Mouse (Mus musculus): ENCODE data around the gene 1700061G19Rik. TPM values are rescaled to one million over a fixed set of nuclear protein-coding genes. Genes with fewer than 3 reads are reported as not detected.
"Not testable (repeated sequence)": the region's sequence is repeated elsewhere in the genome, so short reads cannot be mapped to it uniquely, and the experiment has no call there.

The 1700061G19Rik gene
- total RNA-seq, 2 experiments from 2014 or later, result 4.8 to 12.3 TPM

GRCm38 (mm10) chr17:56870287-56870953 is 4.9 kb upstream of the 1700061G19Rik start:
- no peak for DNase-seq

- DNase-seq, result no peak
Observed at GRCm38 (mm10) chr17:56871767-56872166, 3.5 kb upstream of the 1700061G19Rik start.

GRCm38 (mm10) chr17:56872512-56872911 is 2.8 kb upstream of the 1700061G19Rik start:
- DNase-seq, result no peak

- no peak for DNase-seq
Observed at GRCm38 (mm10) chr17:56874237-56874636, 1.0 kb upstream of the 1700061G19Rik start, which contains the start of gene Acsbg2. TSS of gene Acsbg2 (minus strand) at chr17:56874447.

GRCm38 (mm10) chr17:56876465-56876864 is 1.2 kb downstream of the 1700061G19Rik start:
- no peak for DNase-seq

- DNase-seq, result no peak
Observed at GRCm38 (mm10) chr17:56876981-56877380, 1.7 kb downstream of the 1700061G19Rik start.

GRCm38 (mm10) chr17:56877426-56877825 is 2.1 kb downstream of the 1700061G19Rik start:
- no peak for DNase-seq

GRCm38 (mm10) chr17:56883612-56884011 is 8.3 kb downstream of the 1700061G19Rik start:
- DNase-seq, result peak; percentile 61 to 66

GRCm38 (mm10) chr17:56884331-56884730 is 9.1 kb downstream of the 1700061G19Rik start:
- DNase-seq, result peak in 1 of 2 experiments; percentile 35

GRCm38 (mm10) chr17:56884809-56885208 is 9.5 kb downstream of the 1700061G19Rik start:
- DNase-seq, result no peak

GRCm38 (mm10) chr17:56888050-56888449 is 12.8 kb downstream of the 1700061G19Rik start:
- no peak for DNase-seq

GRCm38 (mm10) chr17:56890018-56890417 is 14.7 kb downstream of the 1700061G19Rik start:
- DNase-seq, result no peak

GRCm38 (mm10) chr17:56895368-56895918 is 20.2 kb downstream of the 1700061G19Rik start:
- no peak for DNase-seq

GRCm38 (mm10) chr17:56896513-56897129 is 21.3 kb downstream of the 1700061G19Rik start:
- no peak for DNase-seq

GRCm38 (mm10) chr17:56897630-56898195 is 22.4 kb downstream of the 1700061G19Rik start:
- peak; percentile 79 to 91 for DNase-seq

- DNase-seq, result peak; percentile 35 to 45
Observed at GRCm38 (mm10) chr17:56902698-56903097, 27.4 kb downstream of the 1700061G19Rik start.

GRCm38 (mm10) chr17:56906166-56906565 is 30.9 kb downstream of the 1700061G19Rik start:
- DNase-seq, result peak in 1 of 2 experiments; percentile 41

GRCm38 (mm10) chr17:56907096-56907495 is 31.8 kb downstream of the 1700061G19Rik start:
- DNase-seq, result no peak

GRCm38 (mm10) chr17:56907887-56908286 is 32.6 kb downstream of the 1700061G19Rik start:
- no peak for DNase-seq

GRCm38 (mm10) chr17:56909764-56910163 is 34.5 kb downstream of the 1700061G19Rik start:
- DNase-seq, result not testable (repeated sequence)

GRCm38 (mm10) chr17:56913023-56913422 is 37.7 kb downstream of the 1700061G19Rik start:
- DNase-seq, result no peak

- DNase-seq, result no peak
Observed at GRCm38 (mm10) chr17:56913444-56913843, 38.2 kb downstream of the 1700061G19Rik start.

GRCm38 (mm10) chr17:56917166-56917565 is 41.9 kb downstream of the 1700061G19Rik start:
- no peak for DNase-seq
